ENCODE assay signal across 10 mouse cellular contexts in the genomic region with DNA sequence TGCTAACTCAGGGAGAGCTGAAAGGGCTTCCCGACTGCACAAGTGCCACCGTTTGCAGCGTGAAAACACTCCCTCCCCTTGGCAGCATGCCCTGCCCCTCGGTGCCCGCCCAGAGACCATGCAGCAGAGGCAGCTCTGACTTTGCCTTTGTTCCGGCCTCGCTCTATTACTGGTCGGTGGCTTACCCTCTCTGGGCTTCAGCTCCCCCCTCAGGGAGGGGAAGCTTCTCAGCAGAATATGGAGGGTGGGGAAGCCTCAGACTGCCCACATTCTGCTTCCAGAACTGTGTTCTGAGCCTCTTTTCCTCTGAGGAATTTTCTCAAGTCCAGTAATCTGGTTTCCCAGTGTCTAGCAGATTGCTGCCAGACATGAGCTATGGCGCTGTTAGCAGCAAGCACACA. TPM values are rescaled to one million over a fixed set of nuclear protein-coding genes. Genes with fewer than 3 reads are reported as not detected.
DNase-seq lines count a peak whose midpoint lies in the region; ATAC-seq and TF ChIP-seq lines count a peak whose summit lies in the region.
"Had no signal": no experiment of that assay in that cellular context is flagged by ENCODE, and none has a peak within 500 bp of the region (broad histone marks: within the 10 kb centered on the region; RNA-seq: fewer than 3 reads in every experiment).

No protein-coding gene starts in this region.

- WGBS in forebrain, postnatal 0 days: 22% methylated on average over 9 of the region's 9 CpGs
- WGBS in midbrain, embryonic 16.5 days: 56% methylated on average over 9 of the region's 9 CpGs

- no peaks in the 10 kb centered on the region for H3K27me3 ChIP-seq in forebrain, postnatal 0 days (ENCODE audit: insufficient read depth, low read length)
- H3K27me3 ChIP-seq in midbrain, embryonic 16.5 days (ENCODE audit: control insufficient read depth, insufficient read depth, low read depth, low read length): no peaks in the 10 kb centered on the region
- H3K27me3 ChIP-seq: megakaryocyte, embryonic 14.5 days had no signal

- DNase-seq in cerebellum, adult 9-10 months: peak; percentile 21
- DNase-seq in adrenal gland, adult 18-20 months (ENCODE audit: low spot score in 2 of 2): peak; percentile 51 to 55
- DNase-seq in forebrain, postnatal 0 days: peak; percentile 76
- peak; percentile 77 to 79 for DNase-seq in heart, postnatal 10 days
- peak; percentile 41 to 69 for DNase-seq in kidney, postnatal 36 days
- DNase-seq in thymus, adult 18-20 months: no peak

- peak overlapping the region; percentile 78 for H3K27ac ChIP-seq in forebrain, postnatal 0 days (ENCODE audit: low read depth, low read length)
- H3K27ac ChIP-seq in midbrain, embryonic 16.5 days (ENCODE audit: low read length): peak overlapping the region; percentile 57

- H3K9me3 ChIP-seq in forebrain, postnatal 0 days (ENCODE audit: low read length): no peaks in the 10 kb centered on the region
- no peaks in the 10 kb centered on the region for H3K9me3 ChIP-seq in midbrain, embryonic 16.5 days (replicated peaks; ENCODE audit: control insufficient read depth, low read length, poor library complexity, severe bottlenecking)

- peaks cover 35% of the 10 kb centered on the region for H3K36me3 ChIP-seq in forebrain, postnatal 0 days (ENCODE audit: insufficient read depth)
- H3K36me3 ChIP-seq in midbrain, embryonic 16.5 days (ENCODE audit: control insufficient read depth, insufficient read depth, low read length): peaks cover 37% of the 10 kb centered on the region

- H3K9ac ChIP-seq in forebrain, postnatal 0 days: no peak overlapping the region
- no peak overlapping the region for H3K9ac ChIP-seq in midbrain, embryonic 16.5 days (ENCODE audit: low read depth, low read length)

- no peak overlapping the region for H3K4me3 ChIP-seq in forebrain, postnatal 0 days (ENCODE audit: low read depth, low read length)
- H3K4me3 ChIP-seq in midbrain, embryonic 16.5 days (ENCODE audit: low read depth, low read length): no peak overlapping the region
- H3K4me3 ChIP-seq: megakaryocyte, embryonic 14.5 days had no signal

- no peak for ATAC-seq in cerebellum, adult (ENCODE audit: insufficient number of reproducible peaks, low FRiP score, low TSS enrichment)
- peak; percentile 78 for ATAC-seq in forebrain, postnatal 0 days
- 0 out of 2 replicates have a peak, but pooled peaks have one; percentile 28 for ATAC-seq in midbrain, embryonic 16.5 days

- intact Hi-C loops in heart, postnatal 10 days (cut with DNase I): no loop called here

- no peak overlapping the region for H3K4me2 ChIP-seq in forebrain, postnatal 0 days (ENCODE audit: low read depth)
- H3K4me2 ChIP-seq in midbrain, embryonic 16.5 days (ENCODE audit: low read length): no peak overlapping the region

- no peak for TF ChIP-seq CTCF in forebrain, postnatal 0 days (IDR thresholded peaks at IDR 0.05; ENCODE audit: low read depth)

- no peaks in the 10 kb centered on the region for H3K4me1 ChIP-seq in forebrain, postnatal 0 days (ENCODE audit: insufficient read depth)
- no peaks in the 10 kb centered on the region for H3K4me1 ChIP-seq in midbrain, embryonic 16.5 days (ENCODE audit: control insufficient read depth, insufficient read depth, low read length)

RNA-seq across cellular contexts. Expression of a gene that starts 36.3 kb away (rescaled TPM):
- not detected for total RNA-seq in adrenal gland, adult 18-20 months (2021)
- total RNA-seq in forebrain, postnatal 0 days (2014; rRNA removed): not detected in 2 replicates
- not detected in 2 replicates for polyA plus RNA-seq in forebrain, postnatal 0 days (2015; fragmentation: Nextera tagmentation; extraction: Ambion mirVana)
- 10 to 100 TPM; 18.1 to 41.9 TPM for total RNA-seq in heart, postnatal 10 days (2021)
- not detected in 2 replicates for polyA plus RNA-seq in midbrain, embryonic 16.5 days (2015; fragmentation: Nextera tagmentation; extraction: Ambion mirVana)
- polyA plus RNA-seq: C2C12 had no signal

RNA-seq across cellular contexts. Expression of a gene that starts 44.6 kb away (rescaled TPM):
- total RNA-seq in adrenal gland, adult 18-20 months (2021): 10 to 100 TPM; 41.3 to 72.6 TPM
- total RNA-seq in forebrain, postnatal 0 days (2014; rRNA removed): 61.9 and 69.0 TPM in 2 replicates
- polyA plus RNA-seq in forebrain, postnatal 0 days (2015; fragmentation: Nextera tagmentation; extraction: Ambion mirVana): 11.3 and 12.9 TPM in 2 replicates
- 10 to 100 TPM; 24.3 to 26.9 TPM for total RNA-seq in heart, postnatal 10 days (2021)
- polyA plus RNA-seq in midbrain, embryonic 16.5 days (2015; fragmentation: Nextera tagmentation; extraction: Ambion mirVana): 12.4 and 16.2 TPM in 2 replicates

RNA-seq across cellular contexts. Expression of a gene that starts 55.2 kb away (rescaled TPM):
- total RNA-seq in adrenal gland, adult 18-20 months (2021): 1 to 10 TPM; 1.7 to 1.8 TPM
- 9.5 and 10.5 TPM in 2 replicates for total RNA-seq in forebrain, postnatal 0 days (2014; rRNA removed)
- 6.5 and 7.0 TPM in 2 replicates for polyA plus RNA-seq in forebrain, postnatal 0 days (2015; fragmentation: Nextera tagmentation; extraction: Ambion mirVana)
- 1 to 10 TPM; 2.9 to 4.1 TPM for total RNA-seq in heart, postnatal 10 days (2021)
- polyA plus RNA-seq in midbrain, embryonic 16.5 days (2015; fragmentation: Nextera tagmentation; extraction: Ambion mirVana): 3.9 and 5.2 TPM in 2 replicates

Comparison
In these comparisons a context has a peak if more than half of its experiments do, and no peak if none do; other contexts are left out.
1. DNase-seq: peak in cerebellum, adult 9-10 months (single experiment), adrenal gland, adult 18-20 months (2 of 2), forebrain, postnatal 0 days (single experiment), heart, postnatal 10 days (2 of 2) and kidney, postnatal 36 days (2 of 2); none in thymus, adult 18-20 months (0 of 2).
2. RNA of a gene that starts 36.3 kb away (total RNA-seq): 18.1 to 41.9 TPM in heart, postnatal 10 days; not detected in adrenal gland, adult 18-20 months and not detected in forebrain, postnatal 0 days; every median in the first group is over 10 times any median in the second.